Mouse (Mus musculus) intestine, embryonic 14.5 days (tissue): ENCODE results near the gene Kif21a. TPM values are rescaled to one million over a fixed set of nuclear protein-coding genes. Genes with fewer than 3 reads are reported as not detected.

Experiments used
- ATAC-seq: fragments of 200-750 bp; cut with Nextera tagmentation; replicated peaks from 2 replicates; pipeline ENCODE4 v1.8.0; 2017; ENCODE audit warnings: low read depth, moderate number of reproducible peaks, moderate TSS enrichment, moderate library complexity; ENCODE audit not compliant: low FRiP score, low TSS enrichment
- DNase-seq: peaks from one replicate; pipeline ENCODE4 v3.0.0-alpha.2; 2018; ENCODE audit warnings: low spot score
- H3K27ac ChIP-seq: fragments of 300-500 bp; sonication (generic); 2 replicates; pipeline ENCODE4 v1.5.1; 2014; ENCODE audit warnings: low read depth, mild to moderate bottlenecking, control low read depth
- H3K27me3 ChIP-seq: fragments of 300-500 bp; sonication (generic); replicated peaks from 2 replicates; pipeline ENCODE4 v1.6.1; 2014; ENCODE audit warnings: low read length, control low read depth; ENCODE audit not compliant: control insufficient read depth, insufficient read depth
- H3K36me3 ChIP-seq: fragments of 300-500 bp; sonication (generic); 2 replicates; pipeline ENCODE4 v1.6.1; 2014; ENCODE audit warnings: low read length, control low read depth; ENCODE audit not compliant: control insufficient read depth, insufficient read depth
- H3K4me1 ChIP-seq: fragments of 300-500 bp; sonication (generic); replicated peaks from 2 replicates; pipeline ENCODE4 v1.6.1; 2014; ENCODE audit warnings: low read length, control low read depth, mixed read lengths; ENCODE audit not compliant: control insufficient read depth, insufficient read depth
- H3K4me2 ChIP-seq: fragments of 300-500 bp; sonication (generic); 2 replicates; pipeline ENCODE4 v1.6.1; 2014; ENCODE audit warnings: low read length
- H3K4me3 ChIP-seq: fragments of 300-500 bp; sonication (generic); 2 replicates; pipeline ENCODE4 v1.5.1; 2014; ENCODE audit warnings: low read depth, low read length, control low read depth, mixed read lengths
- H3K9ac ChIP-seq: fragments of 300-500 bp; sonication (generic); 2 replicates; pipeline ENCODE4 v1.6.1; 2014; ENCODE audit warnings: mild to moderate bottlenecking, low read length
- H3K9me3 ChIP-seq: fragments of 300-500 bp; sonication (generic); 2 replicates; pipeline ENCODE4 v1.6.1; 2016; ENCODE audit warnings: low read length, control low read depth; ENCODE audit not compliant: control insufficient read depth
- WGBS: fragments of 180-500 bp; shearing (Covaris S2); extraction: QIAGEN DNeasy Blood & Tissue Kit; methylation state at CpG from one replicate; pipeline ENCODE4 v1.1.7; 2014; 5-methylcytosine and 5-hydroxymethylcytosine counted together
- polyA plus RNA-seq: library from polyadenylated mRNA; unstranded; fragments of >200 nt; fragmentation: Nextera tagmentation; extraction: Ambion mirVana; gene quantifications from 2 replicates; pipeline ENCODE4 v1.2.1, GENCODE M21; 2014

Kif21a gene
- polyA plus RNA-seq, 1 experiment from 2014 or later = 12.8 TPM

GRCm38 (mm10) chr15:91010218-91010617, 39.5 kb downstream of the Kif21a start:
- DNase-seq = no peak
- 65% methylated on average over 4 of the region's 4 CpGs for WGBS
- ATAC-seq = no peak
- H3K9ac ChIP-seq = no peak overlapping the region
- H3K27ac ChIP-seq = no peak overlapping the region
- no peaks in the 10 kb centered on the region for H3K27me3 ChIP-seq
- no peak overlapping the region for H3K4me2 ChIP-seq
- no peaks in the 10 kb centered on the region for H3K4me1 ChIP-seq
- H3K4me3 ChIP-seq = no peak overlapping the region
- H3K36me3 ChIP-seq = no peaks in the 10 kb centered on the region
- H3K9me3 ChIP-seq = no peaks in the 10 kb centered on the region

GRCm38 (mm10) chr15:91007123-91007830, 42.5 kb downstream of the Kif21a start:
- Histone ChIP-seq H3K4me2 (no peak overlapping the region), H3K4me1 (no peaks in the 10 kb centered on the region), H3K9me3 (no peaks in the 10 kb centered on the region), H3K27me3 (no peaks in the 10 kb centered on the region), H3K9ac (no peak overlapping the region), H3K27ac (no peak overlapping the region), H3K4me3 (no peak overlapping the region), H3K36me3 (no peaks in the 10 kb centered on the region)
- WGBS = 71% methylated on average over 13 of the region's 13 CpGs
- DNase-seq (no peak), ATAC-seq (no peak; the same call in 1 of the 2 replicates)

GRCm38 (mm10) chr15:91004726-91005125, 45.0 kb downstream of the Kif21a start:
- WGBS = 83% methylated on average over 7 of the region's 7 CpGs
- DNase-seq = no peak
- Histone ChIP-seq H3K4me2 (no peak overlapping the region), H3K9me3 (no peaks in the 10 kb centered on the region), H3K27me3 (no peaks in the 10 kb centered on the region), H3K9ac (no peak overlapping the region), H3K27ac (no peak overlapping the region), H3K4me3 (no peak overlapping the region), H3K4me1 (no peaks in the 10 kb centered on the region), H3K36me3 (no peaks in the 10 kb centered on the region)
- ATAC-seq = no peak

GRCm38 (mm10) chr15:91001037-91001616, 48.6 kb downstream of the Kif21a start:
- Histone ChIP-seq H3K9me3 (no peaks in the 10 kb centered on the region), H3K4me2 (no peak overlapping the region), H3K4me3 (no peak overlapping the region), H3K4me1 (no peaks in the 10 kb centered on the region), H3K27ac (no peak overlapping the region), H3K36me3 (no peaks in the 10 kb centered on the region), H3K9ac (no peak overlapping the region), H3K27me3 (no peaks in the 10 kb centered on the region)
- 89% methylated on average over 10 of the region's 10 CpGs for WGBS
- no peak for ATAC-seq
- DNase-seq = no peak

GRCm38 (mm10) chr15:91000280-91001036, 49.3 kb downstream of the Kif21a start:
- WGBS = 85% methylated on average over 21 of the region's 21 CpGs
- no peaks in the 10 kb centered on the region for H3K4me1 ChIP-seq
- H3K27me3 ChIP-seq = no peaks in the 10 kb centered on the region
- no peak overlapping the region for H3K4me3 ChIP-seq
- H3K9ac ChIP-seq = no peak overlapping the region
- H3K4me2 ChIP-seq = no peak overlapping the region
- ATAC-seq (no peak), DNase-seq (no peak)
- no peaks in the 10 kb centered on the region for H3K9me3 ChIP-seq
- no peaks in the 10 kb centered on the region for H3K36me3 ChIP-seq
- no peak overlapping the region for H3K27ac ChIP-seq

GRCm38 (mm10) chr15:90992871-90993270, 56.9 kb downstream of the Kif21a start:
- Histone ChIP-seq H3K9me3 (no peaks in the 10 kb centered on the region), H3K4me2 (no peak overlapping the region), H3K4me1 (no peaks in the 10 kb centered on the region), H3K4me3 (no peak overlapping the region), H3K36me3 (no peaks in the 10 kb centered on the region), H3K27me3 (no peaks in the 10 kb centered on the region), H3K27ac (no peak overlapping the region), H3K9ac (no peak overlapping the region)
- no peak for ATAC-seq
- DNase-seq = no peak
- WGBS = 70% methylated on average over 2 of the region's 2 CpGs

- no peak overlapping the region for H3K27ac ChIP-seq
- no peak for DNase-seq
- no peak overlapping the region for H3K4me3 ChIP-seq
- no peaks in the 10 kb centered on the region for H3K36me3 ChIP-seq
- no peak overlapping the region for H3K4me2 ChIP-seq
- no peaks in the 10 kb centered on the region for H3K4me1 ChIP-seq
- no peaks in the 10 kb centered on the region for H3K27me3 ChIP-seq
- no peak for ATAC-seq
- no peaks in the 10 kb centered on the region for H3K9me3 ChIP-seq
- WGBS = 87% methylated on average over 14 of the region's 14 CpGs
- H3K9ac ChIP-seq = no peak overlapping the region
These were observed 57.4 kb downstream of the Kif21a start for GRCm38 (mm10) chr15:90992388-90992787.

GRCm38 (mm10) chr15:90991843-90992242, 57.9 kb downstream of the Kif21a start:
- Histone ChIP-seq H3K36me3 (no peaks in the 10 kb centered on the region), H3K4me3 (no peak overlapping the region), H3K9me3 (no peaks in the 10 kb centered on the region), H3K9ac (no peak overlapping the region), H3K27me3 (no peaks in the 10 kb centered on the region), H3K27ac (no peak overlapping the region), H3K4me1 (no peaks in the 10 kb centered on the region), H3K4me2 (no peak overlapping the region)
- WGBS = 67% methylated on average over 4 of the region's 4 CpGs
- ATAC-seq (no peak), DNase-seq (no peak)
